Mouse (Mus musculus) forebrain, embryonic 14.5 days (tissue): ENCODE data around the gene Hist1h2bk. TPM values are rescaled to one million over a fixed set of nuclear protein-coding genes. Genes with fewer than 3 reads are reported as not detected.
"Not testable (repeated sequence)": the region's sequence is repeated elsewhere in the genome, so short reads cannot be mapped to it uniquely, and the experiment has no call there.

Source experiments
- ATAC-seq: fragments of 200-750 bp; cut with Nextera tagmentation; 2 replicates; pipeline ENCODE4 v1.8.0; 2017; ENCODE audit warnings: mild to moderate bottlenecking, moderate library complexity
- DNase-seq: peaks from one replicate; pipeline ENCODE4 v3.0.0-alpha.2; 2015; ENCODE audit warnings: low spot score
- H3K27ac ChIP-seq: fragments of 300-500 bp; sonication (generic); 2 replicates; pipeline ENCODE4 v1.5.1; 2014; ENCODE audit warnings: low read depth, mild to moderate bottlenecking, control low read depth, low read length, moderate library complexity
- H3K27me3 ChIP-seq: fragments of 300-500 bp; sonication (generic); replicated peaks from 2 replicates; pipeline ENCODE4 v1.6.1; 2014; ENCODE audit warnings: low read length, control low read depth, mixed read lengths; ENCODE audit not compliant: control insufficient read depth, insufficient read depth
- H3K36me3 ChIP-seq: fragments of 300-500 bp; sonication (generic); 2 replicates; pipeline ENCODE4 v1.6.1; 2014; ENCODE audit warnings: low read length, control low read depth; ENCODE audit not compliant: control insufficient read depth, insufficient read depth
- H3K4me1 ChIP-seq: fragments of 300-500 bp; sonication (generic); 2 replicates; pipeline ENCODE4 v1.6.1; 2014; ENCODE audit warnings: antibody characterized with exemption, low read length, control low read depth; ENCODE audit not compliant: control insufficient read depth, insufficient read depth
- H3K4me2 ChIP-seq: fragments of 300-500 bp; sonication (generic); 2 replicates; pipeline ENCODE4 v1.6.1; 2014; ENCODE audit warnings: mild to moderate bottlenecking, control low read depth, low read length
- H3K4me3 ChIP-seq: fragments of 300-500 bp; sonication (generic); 2 replicates; pipeline ENCODE4 v1.5.1; 2014; ENCODE audit warnings: low read depth, low read length, control low read depth
- H3K9ac ChIP-seq: fragments of 300-500 bp; sonication (generic); 2 replicates; pipeline ENCODE4 v1.6.1; 2014; ENCODE audit warnings: mild to moderate bottlenecking, low read length, control low read depth, moderate library complexity
- H3K9me3 ChIP-seq: fragments of 300-500 bp; sonication (generic); replicated peaks from 2 replicates; pipeline ENCODE4 v1.6.1; 2016; ENCODE audit warnings: low read length, control low read depth, mixed read lengths; ENCODE audit not compliant: control insufficient read depth
- WGBS: fragments of 180-500 bp; shearing (Covaris S2); extraction: QIAGEN DNeasy Blood & Tissue Kit; methylation state at CpG from one replicate; pipeline ENCODE4 v1.1.7; 2014; 5-methylcytosine and 5-hydroxymethylcytosine counted together
- polyA plus RNA-seq: library from polyadenylated mRNA; unstranded; fragments of >200 nt; fragmentation: Nextera tagmentation; extraction: Ambion mirVana; gene quantifications from 2 replicates; pipeline ENCODE4 v1.2.1, GENCODE M21; 2014

The Hist1h2bk gene
- polyA plus RNA-seq, 1 experiment from 2014 or later, result 3.5 TPM

- Histone ChIP-seq H3K36me3 (no peaks in the 10 kb centered on the region), H3K4me1 (peaks cover 21% of the 10 kb centered on the region; the same call in 1 of the 2 replicates), H3K4me2 (peak overlapping the region; percentile 72), H3K9me3 (no peaks in the 10 kb centered on the region), H3K9ac (peak overlapping the region; percentile 65), H3K27me3 (no peaks in the 10 kb centered on the region), H3K4me3 (peak overlapping the region; percentile 38), H3K27ac (peak overlapping the region; percentile 86)
- 1% methylated on average over 13 of the region's 13 CpGs for WGBS
- ATAC-seq (no peak), DNase-seq (peak; percentile 62)
Measured at GRCm38 (mm10) chr13:22041651-22042567, 6.2 kb downstream of the Hist1h2bk start.

- under 1% methylated on average over 37 of the region's 80 CpGs for WGBS
- H3K27me3 ChIP-seq, H3K36me3 ChIP-seq, H3K9me3 ChIP-seq: not testable (repeated sequence)
- Histone ChIP-seq H3K9ac (peak within 1 kb of the TSS; percentile 65), H3K27ac (peak within 1 kb of the TSS; percentile 86), H3K4me3 (peak within 1 kb of the TSS; percentile 38), H3K4me2 (peak within 1 kb of the TSS; percentile 72), H3K4me1 (peaks cover 21% of the 10 kb centered on the region; the same call in 1 of the 2 replicates)
- DNase-seq (peak; percentile 100), ATAC-seq (peak; percentile 91)
Measured at GRCm38 (mm10) chr13:22042568-22043502, 7.2 kb downstream of the Hist1h2bk start, which contains the start of the genes Hist1h2ag and Hist1h2bj. Gene Hist1h2ag, minus strand, starts transcription at chr13:22042944. Gene Hist1h2bj, plus strand, starts transcription at chr13:22043214.

- Histone ChIP-seq H3K4me3 (peak overlapping the region; percentile 30), H3K27me3 (no peaks in the 10 kb centered on the region), H3K27ac (peak overlapping the region; percentile 66), H3K36me3 (no peaks in the 10 kb centered on the region), H3K9ac (peak overlapping the region; percentile 58), H3K9me3 (no peaks in the 10 kb centered on the region), H3K4me2 (peak overlapping the region; percentile 72), H3K4me1 (peaks cover 21% of the 10 kb centered on the region; the same call in 1 of the 2 replicates)
- DNase-seq (peak; percentile 93), ATAC-seq (peak; percentile 16)
- WGBS, result under 1% methylated on average over 10 of the region's 14 CpGs
Measured at GRCm38 (mm10) chr13:22043503-22044431, 8.1 kb downstream of the Hist1h2bk start.

- no peak overlapping the region for H3K27ac ChIP-seq
- no peaks in the 10 kb centered on the region for H3K9me3 ChIP-seq
- WGBS, result 78% methylated on average over 6 of the region's 6 CpGs
- H3K27me3 ChIP-seq, result no peaks in the 10 kb centered on the region
- no peak overlapping the region for H3K9ac ChIP-seq
- DNase-seq (no peak), ATAC-seq (no peak)
- no peak overlapping the region for H3K4me3 ChIP-seq
- H3K4me1 ChIP-seq, result peaks cover 21% of the 10 kb centered on the region; the same call in 1 of the 2 replicates
- no peaks in the 10 kb centered on the region for H3K36me3 ChIP-seq
- peak overlapping the region; percentile 72 for H3K4me2 ChIP-seq
Measured at GRCm38 (mm10) chr13:22044432-22045155, 8.9 kb downstream of the Hist1h2bk start.

GRCm38 (mm10) chr13:22045311-22045710 is 9.6 kb downstream of the Hist1h2bk start:
- no peak overlapping the region for H3K4me3 ChIP-seq
- WGBS, result 73% methylated on average over 2 of the region's 2 CpGs
- ATAC-seq (no peak), DNase-seq (no peak)
- H3K9ac ChIP-seq, result no peak overlapping the region
- no peaks in the 10 kb centered on the region for H3K27me3 ChIP-seq
- H3K4me1 ChIP-seq, result peaks cover 19% of the 10 kb centered on the region; the same call in 1 of the 2 replicates
- H3K36me3 ChIP-seq, result no peaks in the 10 kb centered on the region
- H3K27ac ChIP-seq, result no peak overlapping the region
- H3K4me2 ChIP-seq, result no peak overlapping the region
- H3K9me3 ChIP-seq, result no peaks in the 10 kb centered on the region

- Histone ChIP-seq H3K27me3 (no peaks in the 10 kb centered on the region), H3K4me3 (no peak overlapping the region), H3K27ac (no peak overlapping the region), H3K4me2 (no peak overlapping the region), H3K9ac (no peak overlapping the region), H3K36me3 (no peaks in the 10 kb centered on the region), H3K4me1 (peaks cover 5% of the 10 kb centered on the region; the same call in 1 of the 2 replicates), H3K9me3 (no peaks in the 10 kb centered on the region)
- no peak for ATAC-seq
- no peak for DNase-seq
- WGBS, result 73% methylated on average over 2 of the region's 2 CpGs
Measured at GRCm38 (mm10) chr13:22049041-22049440, 13.4 kb downstream of the Hist1h2bk start.

- Histone ChIP-seq H3K27me3 (no peaks in the 10 kb centered on the region), H3K36me3 (no peaks in the 10 kb centered on the region), H3K4me3 (peak overlapping the region; percentile 39), H3K9ac (peak overlapping the region; percentile 62), H3K27ac (peak overlapping the region; percentile 76; the same call in 1 of the 2 replicates), H3K4me2 (peak overlapping the region; percentile 58), H3K9me3 (no peaks in the 10 kb centered on the region), H3K4me1 (peaks cover 3% of the 10 kb centered on the region; the same call in 1 of the 2 replicates)
- peak; percentile 80 for DNase-seq
- ATAC-seq, result peak; percentile 35
- WGBS, result 2% methylated on average over 14 of the region's 14 CpGs
Measured at GRCm38 (mm10) chr13:22049737-22050440, 14.2 kb downstream of the Hist1h2bk start.
